Mouse (Mus musculus) liver, embryonic 12.5 days (tissue): ENCODE data around the gene Gdap1l1. TPM values are rescaled to one million over a fixed set of nuclear protein-coding genes. Genes with fewer than 3 reads are reported as not detected.

Experiments
- ATAC-seq: fragments of 200-750 bp; cut with Nextera tagmentation; 2 replicates; pipeline ENCODE4 v1.8.0; 2017; ENCODE audit warnings: moderate number of reproducible peaks, mild to moderate bottlenecking, moderate library complexity
- H3K27ac ChIP-seq: fragments of 300-500 bp; sonication (generic); 2 replicates; pipeline ENCODE4 v1.5.1; 2016; ENCODE audit warnings: mild to moderate bottlenecking
- H3K27me3 ChIP-seq: fragments of 300-500 bp; sonication (generic); replicated peaks from 2 replicates; pipeline ENCODE4 v1.6.1; 2016; ENCODE audit warnings: mild to moderate bottlenecking, moderate library complexity
- H3K36me3 ChIP-seq: fragments of 300-500 bp; sonication (generic); 2 replicates; pipeline ENCODE4 v1.6.1; 2016; ENCODE audit warnings: mild to moderate bottlenecking, moderate library complexity
- H3K4me1 ChIP-seq: fragments of 300-500 bp; sonication (generic); 2 replicates; pipeline ENCODE4 v1.6.1; 2016
- H3K4me2 ChIP-seq: fragments of 300-500 bp; sonication (generic); 2 replicates; pipeline ENCODE4 v1.6.1; 2016; ENCODE audit warnings: mild to moderate bottlenecking, moderate library complexity
- H3K4me3 ChIP-seq: fragments of 300-500 bp; sonication (generic); 2 replicates; pipeline ENCODE4 v1.5.1; 2016; ENCODE audit warnings: mild to moderate bottlenecking, moderate library complexity
- H3K9ac ChIP-seq: fragments of 300-500 bp; sonication (generic); 2 replicates; pipeline ENCODE4 v1.6.1; 2016; ENCODE audit warnings: mild to moderate bottlenecking, moderate library complexity
- H3K9me3 ChIP-seq: fragments of 300-500 bp; sonication (generic); replicated peaks from 2 replicates; pipeline ENCODE4 v1.6.1; 2016; ENCODE audit warnings: mild to moderate bottlenecking, moderate library complexity
- WGBS: fragments of 180-500 bp; shearing (Covaris S2); methylation state at CpG from one replicate; pipeline ENCODE4 v1.1.7; 2016; ENCODE audit not compliant: insufficient replicate concordance; 5-methylcytosine and 5-hydroxymethylcytosine counted together
- polyA plus RNA-seq: library from polyadenylated mRNA; unstranded; fragments of >200 nt; fragmentation: Nextera tagmentation; extraction: Ambion mirVana; gene quantifications from 2 replicates; pipeline ENCODE4 v1.2.1, GENCODE M21; 2016

Gdap1l1 gene
- polyA plus RNA-seq, 1 experiment from 2014 or later = 0.36 TPM

- no peaks in the 10 kb centered on the region for H3K27me3 ChIP-seq
These were observed 30.6 kb downstream of the Gdap1l1 start for GRCm38 (mm10) chr2:163468866-163469265.

GRCm38 (mm10) chr2:163469711-163470110, 31.4 kb downstream of the Gdap1l1 start:
- Histone ChIP-seq H3K27me3 (no peaks in the 10 kb centered on the region), H3K4me1 (peaks cover 16% of the 10 kb centered on the region), H3K4me2 (no peak overlapping the region), H3K9me3 (no peaks in the 10 kb centered on the region), H3K4me3 (no peak overlapping the region), H3K27ac (no peak overlapping the region), H3K9ac (no peak overlapping the region), H3K36me3 (peaks cover 29% of the 10 kb centered on the region)
- 89% methylated on average over 15 of the region's 15 CpGs for WGBS
- no peak for ATAC-seq

More at GRCm38 (mm10) chr2:163468866-163469265, 30.6 kb downstream of the Gdap1l1 start:
- Histone ChIP-seq H3K4me1 (peaks cover 16% of the 10 kb centered on the region), H3K9me3 (no peaks in the 10 kb centered on the region), H3K9ac (no peak overlapping the region), H3K27ac (no peak overlapping the region), H3K4me2 (no peak overlapping the region), H3K36me3 (peaks cover 29% of the 10 kb centered on the region), H3K4me3 (no peak overlapping the region)
- no peak for ATAC-seq
- 82% methylated on average over 6 of the region's 6 CpGs for WGBS

GRCm38 (mm10) chr2:163471136-163471535, 32.9 kb downstream of the Gdap1l1 start:
- H3K4me2 ChIP-seq = peak overlapping the region; percentile 92
- H3K9me3 ChIP-seq = no peaks in the 10 kb centered on the region
- H3K36me3 ChIP-seq = peaks cover 29% of the 10 kb centered on the region
- ATAC-seq = no peak
- 69% methylated on average over 3 of the region's 3 CpGs for WGBS
- H3K4me1 ChIP-seq = peaks cover 16% of the 10 kb centered on the region
- H3K4me3 ChIP-seq = peak overlapping the region; percentile 78
- peak overlapping the region; percentile 80 for H3K9ac ChIP-seq
- no peaks in the 10 kb centered on the region for H3K27me3 ChIP-seq
- H3K27ac ChIP-seq = no peak overlapping the region

- Histone ChIP-seq H3K27me3 (0 out of 2 replicates have a peak, but pooled peaks cover 1% of the 10 kb centered on the region), H3K36me3 (peaks cover 26% of the 10 kb centered on the region), H3K27ac (peak overlapping the region; percentile 67), H3K4me1 (peaks cover 16% of the 10 kb centered on the region), H3K9ac (peak overlapping the region; percentile 80), H3K4me3 (peak overlapping the region; percentile 78), H3K9me3 (no peaks in the 10 kb centered on the region), H3K4me2 (peak overlapping the region; percentile 92)
- 5% methylated on average over 36 of the region's 36 CpGs for WGBS
- peak; percentile 85 for ATAC-seq
These were observed 33.6 kb downstream of the Gdap1l1 start for GRCm38 (mm10) chr2:163471710-163472465.

- peak; percentile 90 for ATAC-seq
- Histone ChIP-seq H3K9me3 (no peaks in the 10 kb centered on the region), H3K36me3 (peaks cover 24% of the 10 kb centered on the region), H3K9ac (peak within 1 kb of the TSS; percentile 80), H3K27ac (peak within 1 kb of the TSS; percentile 67), H3K4me2 (peak within 1 kb of the TSS; percentile 92), H3K4me1 (peaks cover 16% of the 10 kb centered on the region), H3K4me3 (peak within 1 kb of the TSS; percentile 78), H3K27me3 (0 out of 2 replicates have a peak, but pooled peaks cover 7% of the 10 kb centered on the region)
- WGBS = under 1% methylated on average over 30 of the region's 30 CpGs
These were observed 34.2 kb downstream of the Gdap1l1 start, which contains the start of gene Fitm2 for GRCm38 (mm10) chr2:163472466-163472851. Fitm2 (minus strand) TSS chr2:163472629.

GRCm38 (mm10) chr2:163480191-163480825, 42.0 kb downstream of the Gdap1l1 start:
- Histone ChIP-seq H3K4me2 (no peak overlapping the region), H3K4me1 (peaks cover 2% of the 10 kb centered on the region; the same call in 1 of the 2 replicates), H3K9ac (no peak overlapping the region), H3K36me3 (no peaks in the 10 kb centered on the region), H3K27me3 (peaks cover 58% of the 10 kb centered on the region), H3K4me3 (no peak overlapping the region), H3K27ac (no peak overlapping the region), H3K9me3 (no peaks in the 10 kb centered on the region)
- ATAC-seq = no peak
- WGBS = 43% methylated on average over 18 of the region's 18 CpGs

GRCm38 (mm10) chr2:163481539-163482029, 43.3 kb downstream of the Gdap1l1 start:
- ATAC-seq = peak; percentile 57; the same call in 1 of the 2 replicates
- H3K36me3 ChIP-seq = no peaks in the 10 kb centered on the region
- WGBS = 6% methylated on average over 20 of the region's 21 CpGs
- peak overlapping the region; percentile 25 for H3K4me3 ChIP-seq
- no peaks in the 10 kb centered on the region for H3K9me3 ChIP-seq
- H3K27ac ChIP-seq = no peak overlapping the region
- peak overlapping the region; percentile 54 for H3K4me2 ChIP-seq
- 0 out of 2 replicates have a peak overlapping the region, but pooled peaks have one; percentile 17 for H3K9ac ChIP-seq
- peaks cover 58% of the 10 kb centered on the region for H3K27me3 ChIP-seq
- peaks cover 6% of the 10 kb centered on the region; the same call in 1 of the 2 replicates for H3K4me1 ChIP-seq

GRCm38 (mm10) chr2:163487360-163487759, 49.1 kb downstream of the Gdap1l1 start:
- Histone ChIP-seq H3K4me3 (no peak overlapping the region), H3K4me2 (no peak overlapping the region), H3K9ac (no peak overlapping the region), H3K27me3 (peaks cover 38% of the 10 kb centered on the region), H3K27ac (no peak overlapping the region), H3K36me3 (no peaks in the 10 kb centered on the region), H3K4me1 (0 out of 2 replicates have a peak, but pooled peaks cover 6% of the 10 kb centered on the region), H3K9me3 (no peaks in the 10 kb centered on the region)
- no peak for ATAC-seq
- WGBS = 73% methylated on average over 3 of the region's 3 CpGs

GRCm38 (mm10) chr2:163489725-163490291, 51.5 kb downstream of the Gdap1l1 start:
- Histone ChIP-seq H3K4me1 (0 out of 2 replicates have a peak, but pooled peaks cover 6% of the 10 kb centered on the region), H3K27me3 (peaks cover 29% of the 10 kb centered on the region), H3K36me3 (no peaks in the 10 kb centered on the region), H3K9ac (no peak overlapping the region), H3K4me3 (no peak overlapping the region), H3K4me2 (no peak overlapping the region), H3K9me3 (no peaks in the 10 kb centered on the region), H3K27ac (no peak overlapping the region)
- no peak for ATAC-seq
- WGBS = 36% methylated on average over 5 of the region's 5 CpGs

GRCm38 (mm10) chr2:163490656-163491055, 52.4 kb downstream of the Gdap1l1 start:
- Histone ChIP-seq H3K36me3 (no peaks in the 10 kb centered on the region), H3K4me3 (no peak overlapping the region), H3K4me1 (0 out of 2 replicates have a peak, but pooled peaks cover under 1% of the 10 kb centered on the region), H3K27me3 (peaks cover 24% of the 10 kb centered on the region), H3K4me2 (no peak overlapping the region), H3K9me3 (no peaks in the 10 kb centered on the region), H3K9ac (no peak overlapping the region), H3K27ac (no peak overlapping the region)
- no peak for ATAC-seq
- 76% methylated on average over 17 of the region's 17 CpGs for WGBS

- H3K9me3 ChIP-seq = no peaks in the 10 kb centered on the region
- no peak overlapping the region for H3K4me3 ChIP-seq
- WGBS = 60% methylated on average over 7 of the region's 7 CpGs
- no peak overlapping the region for H3K4me2 ChIP-seq
- H3K9ac ChIP-seq = no peak overlapping the region
- H3K4me1 ChIP-seq = no peaks in the 10 kb centered on the region
- H3K27me3 ChIP-seq = peaks cover 24% of the 10 kb centered on the region
- no peaks in the 10 kb centered on the region for H3K36me3 ChIP-seq
- H3K27ac ChIP-seq = no peak overlapping the region
- no peak for ATAC-seq
These were observed 53.1 kb downstream of the Gdap1l1 start for GRCm38 (mm10) chr2:163491351-163491750.
